Mouse (Mus musculus): Measurements from ENCODE around the gene Helt.
A peak's percentile ranks its signal among the peaks of the same experiment; 100 is the strongest.

Helt gene

DNA sequence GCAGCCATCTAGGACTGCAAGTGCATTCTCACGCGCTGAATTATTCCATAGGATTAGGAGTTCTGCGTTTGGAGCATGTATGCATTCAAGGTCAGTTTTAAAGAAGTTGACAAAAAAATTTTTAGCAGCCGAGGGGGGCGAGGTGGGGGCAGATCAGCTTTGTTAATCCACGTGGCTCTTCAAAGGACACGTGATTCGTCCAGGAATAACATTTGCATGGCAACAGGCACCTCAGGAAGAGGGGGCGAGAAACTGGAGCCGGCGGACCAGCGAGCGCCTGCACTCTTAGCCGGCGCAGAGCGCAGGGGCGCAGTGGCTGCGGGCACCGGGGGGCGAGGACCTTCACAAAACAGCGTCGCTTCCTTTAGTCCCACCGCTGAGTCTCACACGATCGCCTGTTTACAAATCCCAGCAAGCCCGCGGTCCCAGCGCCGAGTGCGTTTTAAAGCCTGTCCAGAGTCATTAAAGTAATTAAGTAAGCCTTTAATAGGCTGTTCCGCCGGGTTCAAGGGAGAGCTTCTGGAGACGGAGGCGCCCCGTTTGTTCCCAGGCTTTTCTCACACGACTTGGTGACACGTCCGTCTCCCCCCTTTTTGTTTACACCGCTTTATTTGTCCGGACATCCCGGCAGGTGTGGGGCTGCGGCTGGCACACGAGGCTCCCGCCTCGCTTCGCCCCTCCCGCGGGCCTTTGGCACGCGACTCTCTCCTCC, at the start of gene Helt:
Helt (minus strand) TSS at position 491 of the 712 bp plus-strand sequence.
- no peak for DNase-seq

DNA sequence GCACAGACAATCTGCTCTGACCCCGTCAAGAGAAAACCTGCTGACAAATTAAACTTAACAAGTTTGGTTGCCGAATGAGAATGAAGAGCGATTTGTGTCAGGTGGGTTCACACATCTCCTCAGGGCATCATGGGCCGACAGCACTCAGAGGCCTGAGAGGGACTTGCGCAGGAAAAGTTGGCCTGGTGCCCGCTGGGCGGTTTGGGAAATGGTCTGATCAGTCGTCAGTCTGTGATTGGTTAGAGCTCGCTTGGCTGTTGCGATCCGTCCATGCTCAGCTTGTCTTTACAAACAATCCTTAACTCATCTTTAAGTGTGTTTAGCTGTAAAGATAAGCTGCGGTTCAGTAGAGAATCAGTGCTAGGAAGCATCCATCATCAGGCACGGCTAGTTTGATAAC, 47.8 kb upstream of the Helt start:
- DNase-seq, result no peak

GRCm38 (mm10) chr8:46340381-46341273, 46.2 kb upstream of the Helt start:
- no peak for DNase-seq

DNA sequence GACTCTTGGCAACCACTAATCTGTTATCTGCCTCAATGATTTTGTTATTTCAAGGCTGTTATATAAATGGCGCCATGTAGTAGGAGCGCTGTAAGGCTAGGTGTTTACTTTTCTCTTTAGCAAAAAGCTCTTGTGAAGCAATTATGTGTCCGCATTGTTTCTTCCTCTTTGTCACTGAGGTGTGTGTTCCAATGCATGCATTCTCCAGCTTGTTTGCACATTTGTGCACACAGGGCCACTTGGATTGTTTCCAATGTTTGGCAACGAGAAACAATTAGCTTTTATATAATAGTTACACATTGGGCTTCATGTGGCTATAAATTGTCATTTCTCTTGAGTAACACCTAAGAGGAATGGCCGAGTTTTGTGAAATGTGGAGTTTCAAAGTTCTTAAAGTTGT, 44.8 kb upstream of the Helt start:
- DNase-seq, result no peak

- DNase-seq, result peak; percentile 13 to 20
Observed at GRCm38 (mm10) chr8:46336351-46336750, 41.9 kb upstream of the Helt start.

DNA sequence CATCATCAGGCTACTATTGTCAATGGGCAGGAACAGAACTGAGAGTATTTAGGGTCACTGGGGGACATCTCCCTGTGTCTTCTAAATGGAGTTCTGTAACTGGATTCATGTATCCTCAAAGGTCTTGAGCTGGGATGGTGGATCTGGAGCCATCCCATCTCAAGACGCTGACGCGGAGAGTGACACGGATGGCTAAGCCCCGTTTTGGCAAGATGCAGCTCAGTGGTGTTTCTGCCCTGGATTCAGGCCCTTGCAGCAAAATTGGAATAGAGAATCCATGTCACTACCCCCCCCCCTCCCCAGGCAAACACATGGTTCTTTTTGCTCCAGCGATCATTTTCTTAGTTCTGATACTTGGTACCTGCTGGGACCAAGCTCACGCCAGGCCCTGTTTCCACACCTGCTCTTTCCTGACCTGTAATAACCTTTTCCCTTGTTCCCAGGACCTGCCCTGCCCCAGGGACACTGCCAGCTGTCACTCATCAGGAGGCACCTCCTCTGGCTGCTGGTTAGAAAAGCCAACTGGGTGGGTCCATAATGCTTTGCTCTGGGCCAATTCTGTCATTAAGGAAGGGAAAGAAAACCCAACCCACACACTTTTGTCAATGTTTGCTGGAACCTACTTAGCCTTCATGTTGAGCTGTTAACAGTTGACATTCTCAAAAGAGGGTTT, 38.1 kb upstream of the Helt start:
- no peak for DNase-seq

GRCm38 (mm10) chr8:46331801-46332200, 37.3 kb upstream of the Helt start:
- no peak for DNase-seq

GRCm38 (mm10) chr8:46329396-46329795, 34.9 kb upstream of the Helt start:
- no peak for DNase-seq

GRCm38 (mm10) chr8:46327284-46327683, 32.8 kb upstream of the Helt start:
- no peak for DNase-seq

DNA sequence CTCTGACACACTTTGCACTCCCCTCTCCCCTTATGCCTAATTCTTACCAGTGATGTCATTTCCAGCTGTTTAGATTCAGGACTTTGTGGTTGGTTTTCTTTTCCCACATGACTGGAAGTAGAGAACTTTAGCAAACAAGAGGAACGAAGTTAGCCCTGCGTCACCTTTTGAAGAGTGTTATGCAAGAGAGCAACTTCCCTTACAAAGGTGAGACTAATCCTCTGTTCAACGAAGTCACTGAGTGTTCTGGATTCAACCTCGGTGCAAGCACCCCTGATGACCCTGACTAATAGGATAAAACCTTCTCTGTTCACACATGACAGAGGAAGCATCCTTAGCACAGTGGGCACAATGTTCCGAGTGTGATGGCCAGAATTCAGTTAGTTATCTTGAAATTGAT, 32.2 kb upstream of the Helt start:
- no peak for DNase-seq

GRCm38 (mm10) chr8:46324676-46325075, 30.2 kb upstream of the Helt start:
- DNase-seq, result no peak

GRCm38 (mm10) chr8:46323672-46324191, 29.3 kb upstream of the Helt start:
- DNase-seq, result no peak

DNA sequence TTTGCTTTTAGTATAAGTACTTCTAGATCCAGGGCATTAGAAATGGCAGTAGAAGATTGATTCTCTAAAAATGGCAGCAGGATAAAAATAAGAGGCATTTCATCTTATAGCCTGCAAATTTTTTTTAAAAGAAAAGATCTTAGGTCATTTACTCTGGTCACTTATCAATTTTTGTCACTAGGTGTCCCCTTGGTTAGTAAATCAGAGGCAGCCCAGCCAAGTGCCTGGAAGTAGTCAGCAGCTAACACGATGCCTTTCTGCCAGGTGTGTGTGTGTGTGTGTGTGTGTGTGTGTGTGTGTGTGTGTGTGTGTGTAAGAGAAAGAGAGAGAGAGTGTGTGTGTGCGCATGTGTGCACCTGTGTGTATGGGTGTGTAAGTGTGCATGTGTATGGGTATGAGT, 28.4 kb upstream of the Helt start:
- no peak for DNase-seq

DNA sequence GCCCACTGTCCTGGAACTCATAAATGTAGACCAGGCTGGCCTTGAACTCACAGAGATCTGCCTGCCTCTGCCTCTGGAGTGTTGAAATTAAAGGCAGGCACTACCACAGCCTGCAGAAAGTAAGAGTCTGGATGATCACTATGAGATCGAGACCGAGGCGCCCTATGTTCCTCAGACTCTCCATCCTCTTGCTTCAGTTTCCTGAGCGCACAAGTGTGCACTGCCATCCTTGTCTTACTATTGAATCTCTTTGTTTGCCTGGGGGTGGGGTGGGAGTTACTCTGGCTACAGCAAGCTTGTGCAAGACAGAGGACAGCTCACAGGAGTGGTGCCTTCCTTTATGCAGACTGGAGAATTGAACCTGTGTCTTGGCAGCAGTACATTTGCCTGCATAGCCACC, 27.9 kb upstream of the Helt start:
- no peak for DNase-seq

DNA sequence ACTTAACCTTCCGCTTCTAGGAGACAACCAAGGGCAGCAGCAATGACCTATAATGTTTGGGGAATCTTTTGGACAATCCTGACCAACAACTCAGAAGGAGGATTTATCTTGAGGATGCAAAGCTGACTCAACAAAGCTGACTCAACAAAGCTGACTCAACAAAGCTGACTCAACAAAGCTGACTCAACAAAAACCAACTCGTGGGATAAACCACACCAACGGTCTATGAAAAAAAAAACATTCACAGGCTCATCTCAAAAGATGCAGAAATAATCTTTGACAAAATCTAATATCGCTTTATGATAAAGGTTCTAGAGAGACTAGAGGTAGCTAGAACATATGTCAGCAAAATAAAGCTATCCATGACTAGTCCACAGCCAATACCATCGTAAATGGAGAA, 24.3 kb upstream of the Helt start:
- DNase-seq, result no peak

DNA sequence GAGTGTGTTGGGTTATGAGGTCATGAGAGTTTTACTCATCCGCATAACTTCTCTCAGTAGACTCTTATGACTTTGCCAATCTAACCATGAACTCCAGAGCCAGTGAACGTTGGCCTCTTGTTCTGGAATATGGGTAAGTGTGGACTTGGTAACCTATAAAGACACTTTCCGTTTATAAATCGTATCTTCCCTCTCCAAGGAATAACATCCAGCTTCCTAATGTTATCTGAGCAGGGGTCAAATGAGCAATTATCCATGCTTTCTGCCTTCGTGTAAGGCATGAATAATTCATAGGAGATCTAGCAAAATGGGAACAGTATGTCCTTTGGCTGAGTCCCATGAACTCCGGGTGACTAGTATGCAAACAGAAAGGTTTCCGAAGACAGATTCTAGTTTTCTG, 22.7 kb upstream of the Helt start:
- DNase-seq, result no peak

- DNase-seq, result no peak
Observed at GRCm38 (mm10) chr8:46313798-46314197, 19.3 kb upstream of the Helt start.

DNA sequence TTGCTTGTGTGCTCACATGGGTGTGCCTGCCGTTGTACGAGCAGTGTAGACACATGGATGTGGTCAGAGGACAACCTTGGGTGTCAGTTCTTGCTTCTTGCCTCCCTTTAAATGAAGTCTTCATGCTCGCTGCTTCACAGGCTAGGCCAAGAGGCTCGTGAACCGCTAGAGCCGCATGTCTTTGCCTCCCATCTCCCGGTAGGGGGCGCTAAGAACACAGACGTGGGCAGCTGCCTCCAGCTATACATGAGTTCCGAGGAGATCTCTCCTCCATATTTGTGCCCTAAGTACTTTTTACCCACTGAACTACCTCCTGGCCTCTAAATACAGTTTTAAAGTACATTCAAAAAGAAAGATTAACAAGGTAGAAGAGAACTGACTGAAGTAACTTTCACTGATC, 16.7 kb upstream of the Helt start:
- DNase-seq, result peak; percentile 56 to 78

DNA sequence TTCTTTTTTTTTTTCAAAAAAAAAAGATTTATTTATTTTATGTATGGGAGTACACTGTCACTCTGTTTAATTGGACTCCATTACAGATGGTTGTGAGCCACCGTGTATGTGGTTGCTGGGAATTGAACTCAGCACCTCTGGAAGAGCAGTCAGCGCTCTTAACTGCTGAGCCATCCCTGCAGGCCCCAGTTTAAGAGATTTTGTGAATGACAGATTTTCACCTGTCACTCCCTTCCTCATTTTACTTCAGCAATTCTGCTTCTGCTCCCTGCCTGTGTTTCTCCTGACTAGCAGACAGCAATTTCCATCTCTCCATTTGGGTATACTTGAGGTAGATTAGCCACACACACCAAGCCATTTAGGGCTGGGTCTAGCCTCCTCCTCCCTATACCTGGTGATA, 13.7 kb upstream of the Helt start:
- DNase-seq, result no peak

GRCm38 (mm10) chr8:46305733-46306349, 11.4 kb upstream of the Helt start:
- peak in 1 of 2 experiments; percentile 11 for DNase-seq

- no peak for DNase-seq
Observed at GRCm38 (mm10) chr8:46302121-46302520, 7.7 kb upstream of the Helt start.

GRCm38 (mm10) chr8:46298847-46299246, 4.4 kb upstream of the Helt start:
- DNase-seq, result no peak

GRCm38 (mm10) chr8:46296551-46296950, 2.1 kb upstream of the Helt start:
- DNase-seq, result no peak

Data from spleen, adult 18-20 months (tissue).